Mouse (Mus musculus): ENCODE results near the gene Capn12.
"Not testable (repeated sequence)": the region's sequence is repeated elsewhere in the genome, so short reads cannot be mapped to it uniquely, and the experiment has no call there.

DNA sequence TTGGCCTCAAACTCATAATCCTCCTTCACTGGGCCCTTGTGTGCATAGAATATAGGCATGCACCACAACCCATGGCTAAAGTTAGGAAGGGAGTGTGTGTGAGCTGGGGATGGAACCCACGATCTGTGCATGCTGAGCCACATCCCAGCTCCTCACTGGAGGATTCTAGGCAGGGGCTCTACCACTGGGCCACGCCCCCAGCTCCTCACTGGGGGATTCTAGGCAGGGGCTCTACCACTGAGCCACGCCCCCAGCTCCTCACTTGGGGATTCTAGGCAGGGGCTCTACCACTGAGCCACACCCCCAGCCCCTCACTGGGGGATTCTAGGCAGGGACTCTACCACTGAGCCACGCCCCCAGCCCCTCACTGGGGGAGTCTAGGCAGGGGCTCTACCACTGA lies 2.5 kb downstream of the Capn12 start:
- TF ChIP-seq POLR2A, CTCF (IDR thresholded peaks at IDR 0.05; ENCODE audit: insufficient read depth, low read depth, low read length): not testable (repeated sequence)
